7 mouse cellular contexts compared by ENCODE assay signal in the genomic region with DNA sequence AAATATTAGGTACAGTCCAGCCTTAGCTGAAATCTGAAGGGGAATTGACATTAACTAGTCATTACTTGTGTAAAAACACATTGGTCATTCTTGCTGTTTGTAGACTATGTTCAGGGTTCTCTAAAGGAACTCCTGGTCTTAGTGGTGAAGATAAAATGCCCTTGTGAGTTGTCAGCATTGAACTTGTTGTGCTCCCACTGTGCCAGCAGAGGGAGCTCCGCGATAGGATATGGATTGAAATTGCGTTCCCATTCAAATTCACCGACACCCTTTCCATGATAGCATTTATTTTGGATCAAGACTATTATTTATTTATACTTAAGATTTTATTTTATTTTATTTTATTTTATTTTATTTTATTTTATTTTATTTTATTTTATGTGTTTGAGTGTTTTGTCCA. TPM values are rescaled to one million over a fixed set of nuclear protein-coding genes. Genes with fewer than 3 reads are reported as not detected.
DNase-seq lines count a peak whose midpoint lies in the region; TF ChIP-seq lines count a peak whose summit lies in the region.

No protein-coding gene starts in this region.

- H3K27me3 ChIP-seq in spleen, adult 2 months (ENCODE audit: control insufficient read depth, insufficient read depth, low read length): no peaks in the 10 kb centered on the region

- no peak overlapping the region for H3K27ac ChIP-seq in spleen, adult 2 months (ENCODE audit: insufficient read depth, low read length)

- DNase-seq in spleen, adult 2 months (ENCODE audit: low read depth in 1 of 2, low spot score in 2 of 2): peak in 1 of 2 experiments; percentile 52
- DNase-seq in spleen, adult 12 weeks (ENCODE audit: low spot score): no peak
- peak; percentile 67 for DNase-seq in adipocyte (ENCODE audit: low spot score)
- DNase-seq in cerebellum, postnatal 14 days: peak; percentile 84
- DNase-seq in heart, postnatal 36 days: peak; percentile 58 to 76
- peak; percentile 69 to 70 for DNase-seq in left cerebral cortex, postnatal 10 days (ENCODE audit: extremely low spot score in 1 of 2, low spot score in 2 of 2)
- peak; percentile 37 for DNase-seq in retina, adult 2 months (ENCODE audit: low read depth, low spot score)

- 67% methylated on average over 4 of the region's 4 CpGs for WGBS in spleen, adult 2 months

- no peak for TF ChIP-seq POLR2A in spleen, adult 2 months (IDR thresholded peaks at IDR 0.05; ENCODE audit: low read depth, low read length)

- intact Hi-C loops in heart, postnatal 36 days (cut with DNase I): loop anchor here (1.0 to 5.0 kb wide), 4 partner anchors 79 to 304 kb away; a partner anchor contains a TSS
- intact Hi-C loops in left cerebral cortex, postnatal 10 days (cut with DNase I): loop anchor here (5.0 kb wide), 2 partner anchors 284 to 304 kb away; a partner anchor contains a TSS

- no peak overlapping the region for H3K4me3 ChIP-seq in spleen, adult 2 months (ENCODE audit: extremely low read depth, insufficient read depth, insufficient read length)

- peak; percentile 68; the same call in 1 of the 2 replicates for TF ChIP-seq CTCF in spleen, adult 2 months (IDR thresholded peaks at IDR 0.05; ENCODE audit: extremely low read depth, insufficient read depth, insufficient read length, insufficient replicate concordance)

- peaks cover 62% of the 10 kb centered on the region for H3K36me3 ChIP-seq in spleen, adult 2 months (ENCODE audit: control insufficient read depth, insufficient read depth, low read length)

- no peaks in the 10 kb centered on the region for H3K4me1 ChIP-seq in spleen, adult 2 months (ENCODE audit: control insufficient read depth, insufficient read depth, insufficient read length)

RNA-seq across cellular contexts. Expression of a gene that starts 32.5 kb away (rescaled TPM):
- 51.7 and 66.0 TPM in 2 replicates for polyA plus RNA-seq in spleen, adult 2 months (2012; rRNA removed)
- 10 to 100 TPM; 17.6 to 21.0 TPM for total RNA-seq in heart, postnatal 36 days (2021)
- 10 to 100 TPM; 34.9 to 35.5 TPM for total RNA-seq in left cerebral cortex, postnatal 10 days (2021)

RNA-seq across cellular contexts. Expression of a gene that starts 33.4 kb away (rescaled TPM):
- polyA plus RNA-seq in spleen, adult 2 months (2012; rRNA removed): 31.6 and 36.9 TPM in 2 replicates
- 10 to 100 TPM; 17.0 to 20.4 TPM for total RNA-seq in heart, postnatal 36 days (2021)
- total RNA-seq in left cerebral cortex, postnatal 10 days (2021): 10 to 100 TPM; 32.9 to 34.8 TPM
